Mouse (Mus musculus): ENCODE results near the gene Ror1. TPM values are rescaled to one million over a fixed set of nuclear protein-coding genes. Genes with fewer than 3 reads are reported as not detected.

Gene Ror1
- 6.7 and 10.8 TPM in 2 replicates for polyA plus RNA-seq (2011; ENCODE audit: insufficient read length, low read depth, missing spikeins)

DNA sequence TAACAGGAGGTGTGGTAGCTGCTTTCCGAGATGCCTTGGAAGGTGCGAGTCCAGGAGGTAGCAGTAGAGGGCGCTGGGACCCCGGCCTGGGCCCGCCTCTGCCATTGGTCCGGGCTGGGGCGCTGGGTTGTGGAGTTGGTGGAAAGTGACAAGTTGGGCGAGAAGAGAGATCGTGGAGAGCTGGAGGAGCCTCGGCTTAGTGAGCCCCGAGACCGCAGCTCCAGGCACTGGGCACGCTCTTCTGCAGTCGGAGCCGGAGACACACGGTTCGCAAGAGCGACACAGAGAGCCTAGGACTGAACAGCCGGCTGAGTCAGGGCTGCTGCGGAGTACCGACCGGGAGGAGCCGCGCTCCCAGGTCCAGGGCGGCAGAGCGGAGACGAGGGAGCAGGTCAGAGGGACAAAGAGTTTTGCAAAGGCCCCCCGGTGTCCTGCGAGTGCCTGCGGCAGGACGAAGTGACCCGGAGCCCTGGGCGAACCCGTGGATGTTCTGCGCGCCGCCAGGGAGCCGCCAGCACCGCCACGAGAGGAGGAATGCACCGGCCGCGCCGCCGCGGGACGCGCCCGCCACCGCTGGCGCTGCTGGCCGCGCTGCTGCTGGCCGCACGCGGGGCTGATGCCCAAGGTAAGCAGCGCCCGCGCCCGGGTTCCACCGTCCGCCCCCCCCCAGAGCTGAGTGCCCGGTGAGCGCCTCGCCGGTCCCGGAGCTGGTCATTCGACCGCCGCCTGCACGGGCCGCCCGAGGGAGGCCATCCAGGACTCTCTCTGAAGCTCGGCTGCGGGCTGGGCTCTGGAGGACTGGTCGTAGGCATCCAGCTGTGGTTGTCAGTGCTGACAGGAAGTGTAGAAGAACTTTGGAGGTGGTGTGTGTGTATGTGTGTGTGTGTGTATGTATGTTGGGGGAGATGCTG is at the start of gene Ror1:
TSS of gene Ror1 (plus strand) at position 107 of the 911 bp plus-strand sequence.
- peak within 1 kb of the TSS; percentile 67 for H3K4me3 ChIP-seq (ENCODE audit: insufficient read depth, low read length)
- H3K4me1 ChIP-seq (ENCODE audit: control insufficient read depth, insufficient read depth, low read length), result peaks cover 5% of the 10 kb centered on the region
- peak; percentile 64 for TF ChIP-seq CTCF (IDR thresholded peaks at IDR 0.05; ENCODE audit: borderline replicate concordance, insufficient read depth, low read length)
- peak; percentile 51 for TF ChIP-seq POLR2A (IDR thresholded peaks at IDR 0.05; ENCODE audit: low read depth, low read length)
- H3K27ac ChIP-seq (ENCODE audit: insufficient read depth, low read length), result peak within 1 kb of the TSS; percentile 67

DNA sequence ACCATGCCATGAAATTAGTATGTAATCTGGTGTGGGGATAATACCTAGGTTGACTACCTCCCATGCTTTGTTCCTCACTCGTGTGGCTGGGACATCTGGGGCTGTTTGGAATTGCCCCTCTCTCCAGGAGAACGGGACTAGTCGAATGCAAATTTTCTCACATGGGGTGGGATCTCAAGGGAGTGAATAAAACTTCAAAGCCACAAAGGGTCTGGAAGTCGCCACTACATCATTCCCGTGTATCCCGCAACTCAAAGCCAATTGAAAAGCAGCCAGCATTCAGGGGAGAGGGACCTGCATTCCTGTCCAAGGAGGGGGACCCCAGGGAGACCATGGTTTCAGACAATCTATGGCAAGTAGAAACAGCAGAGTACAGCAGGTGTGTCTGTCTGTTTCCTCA is 48.5 kb upstream of the Ror1 start:
- no peak overlapping the region for H3K4me3 ChIP-seq (ENCODE audit: insufficient read depth, low read length)
- TF ChIP-seq POLR2A (IDR thresholded peaks at IDR 0.05; ENCODE audit: low read depth, low read length), result no peak
- no peak for TF ChIP-seq CTCF (IDR thresholded peaks at IDR 0.05; ENCODE audit: borderline replicate concordance, insufficient read depth, low read length)
- H3K4me1 ChIP-seq (ENCODE audit: control insufficient read depth, insufficient read depth, low read length), result peaks cover 8% of the 10 kb centered on the region
- no peak overlapping the region for H3K27ac ChIP-seq (ENCODE audit: insufficient read depth, low read length)

DNA sequence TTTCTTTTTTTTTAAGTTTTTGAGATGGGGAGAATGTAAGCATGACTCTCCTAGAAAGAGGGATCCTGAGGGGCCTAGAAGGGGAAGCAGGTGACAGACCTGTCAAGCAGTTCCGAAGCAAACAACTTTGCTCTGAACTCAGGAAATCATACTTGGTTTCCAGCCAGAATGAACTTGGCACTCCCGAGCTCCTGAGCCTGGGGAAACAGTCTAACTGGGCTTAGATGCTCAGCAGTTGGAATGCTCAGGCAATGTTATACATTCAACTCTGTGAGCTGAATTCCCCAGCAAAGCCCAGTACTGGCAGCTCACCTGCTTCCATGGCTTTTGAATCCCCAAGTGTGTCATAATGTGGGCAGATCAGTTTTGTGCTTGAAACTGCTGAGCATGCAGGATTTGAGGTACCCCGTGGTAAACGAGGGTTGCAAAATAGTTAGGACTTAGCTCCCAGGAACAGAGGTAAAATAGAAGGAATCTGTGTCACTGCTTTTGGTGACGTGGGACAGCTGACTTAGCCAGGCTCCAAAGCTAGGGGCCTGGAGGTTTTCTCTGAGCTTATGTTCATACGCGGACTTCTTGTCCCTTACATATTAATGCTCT is 47.1 kb upstream of the Ror1 start:
- TF ChIP-seq CTCF (IDR thresholded peaks at IDR 0.05; ENCODE audit: borderline replicate concordance, insufficient read depth, low read length) (no peak), POLR2A (IDR thresholded peaks at IDR 0.05; ENCODE audit: low read depth, low read length) (no peak)
- Histone ChIP-seq H3K27ac (ENCODE audit: insufficient read depth, low read length) (no peak overlapping the region), H3K4me1 (ENCODE audit: control insufficient read depth, insufficient read depth, low read length) (peaks cover 8% of the 10 kb centered on the region), H3K4me3 (ENCODE audit: insufficient read depth, low read length) (no peak overlapping the region)

DNA sequence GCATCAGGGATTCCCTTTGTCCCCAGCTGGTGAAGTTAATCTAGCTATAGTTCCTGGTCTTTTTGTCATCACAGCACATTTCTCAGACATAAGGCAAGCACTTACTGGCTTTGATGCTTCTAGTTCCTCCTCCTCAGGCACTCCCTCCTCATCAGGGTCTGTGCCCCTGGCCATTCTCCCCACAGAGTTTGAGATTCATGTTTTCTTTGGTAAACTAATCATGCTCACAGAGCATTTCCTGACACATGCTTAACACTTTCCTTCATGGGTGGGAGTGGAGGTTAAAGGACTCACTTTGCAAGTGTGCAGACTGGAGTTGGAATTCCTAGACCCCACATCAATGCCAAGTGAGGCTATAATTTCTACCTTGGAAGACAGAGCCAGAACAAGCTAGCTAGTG is 43.8 kb upstream of the Ror1 start:
- H3K27ac ChIP-seq (ENCODE audit: insufficient read depth, low read length), result no peak overlapping the region
- H3K4me1 ChIP-seq (ENCODE audit: control insufficient read depth, insufficient read depth, low read length), result no peaks in the 10 kb centered on the region
- H3K4me3 ChIP-seq (ENCODE audit: insufficient read depth, low read length), result no peak overlapping the region
- TF ChIP-seq CTCF (IDR thresholded peaks at IDR 0.05; ENCODE audit: borderline replicate concordance, insufficient read depth, low read length) (no peak), POLR2A (IDR thresholded peaks at IDR 0.05; ENCODE audit: low read depth, low read length) (no peak)

DNA sequence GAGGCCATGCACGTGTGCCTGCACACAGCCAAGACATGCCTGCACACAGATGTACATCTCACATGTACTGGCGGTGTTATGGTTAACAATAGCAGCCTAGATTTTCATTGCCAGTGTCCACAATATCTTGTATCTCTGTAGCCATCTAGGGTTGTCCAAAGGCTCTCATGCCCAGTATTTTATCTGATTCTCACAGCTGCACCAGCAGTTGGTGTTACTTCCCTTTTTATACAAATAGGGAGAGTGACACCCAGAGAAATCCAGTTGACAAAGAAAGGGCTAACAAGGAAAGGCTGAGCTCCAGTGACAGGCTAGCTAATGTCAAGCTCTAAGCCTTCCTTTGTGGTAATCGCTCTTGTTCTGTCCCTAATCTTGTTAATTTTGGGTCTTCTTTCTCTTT is 43.3 kb upstream of the Ror1 start:
- H3K4me3 ChIP-seq (ENCODE audit: insufficient read depth, low read length), result no peak overlapping the region
- no peak for TF ChIP-seq CTCF (IDR thresholded peaks at IDR 0.05; ENCODE audit: borderline replicate concordance, insufficient read depth, low read length)
- TF ChIP-seq POLR2A (IDR thresholded peaks at IDR 0.05; ENCODE audit: low read depth, low read length), result no peak
- H3K4me1 ChIP-seq (ENCODE audit: control insufficient read depth, insufficient read depth, low read length), result no peaks in the 10 kb centered on the region
- no peak overlapping the region for H3K27ac ChIP-seq (ENCODE audit: insufficient read depth, low read length)

DNA sequence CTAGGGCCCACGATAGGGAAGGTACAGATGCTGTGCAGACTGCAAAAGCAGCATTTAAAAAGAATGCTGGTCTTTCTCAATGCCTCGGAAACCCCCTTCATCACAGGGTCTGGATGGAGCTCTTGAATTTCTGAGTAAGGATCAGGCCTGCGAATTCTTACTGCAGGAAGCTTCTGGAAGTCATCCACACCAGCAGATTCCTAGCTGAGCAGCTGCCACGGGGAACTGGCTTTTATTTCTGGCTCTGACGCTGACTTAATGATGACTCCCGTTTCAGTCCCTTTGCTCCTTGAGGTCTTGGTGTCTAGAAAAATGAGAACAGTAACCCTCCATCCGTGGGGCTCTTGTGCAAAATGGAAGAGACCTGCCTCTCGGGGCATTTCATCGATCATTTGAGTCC is 39.5 kb upstream of the Ror1 start:
- H3K4me1 ChIP-seq (ENCODE audit: control insufficient read depth, insufficient read depth, low read length), result no peaks in the 10 kb centered on the region
- TF ChIP-seq POLR2A (IDR thresholded peaks at IDR 0.05; ENCODE audit: low read depth, low read length) (no peak), CTCF (IDR thresholded peaks at IDR 0.05; ENCODE audit: borderline replicate concordance, insufficient read depth, low read length) (no peak)
- no peak overlapping the region for H3K4me3 ChIP-seq (ENCODE audit: insufficient read depth, low read length)
- no peak overlapping the region for H3K27ac ChIP-seq (ENCODE audit: insufficient read depth, low read length)

DNA sequence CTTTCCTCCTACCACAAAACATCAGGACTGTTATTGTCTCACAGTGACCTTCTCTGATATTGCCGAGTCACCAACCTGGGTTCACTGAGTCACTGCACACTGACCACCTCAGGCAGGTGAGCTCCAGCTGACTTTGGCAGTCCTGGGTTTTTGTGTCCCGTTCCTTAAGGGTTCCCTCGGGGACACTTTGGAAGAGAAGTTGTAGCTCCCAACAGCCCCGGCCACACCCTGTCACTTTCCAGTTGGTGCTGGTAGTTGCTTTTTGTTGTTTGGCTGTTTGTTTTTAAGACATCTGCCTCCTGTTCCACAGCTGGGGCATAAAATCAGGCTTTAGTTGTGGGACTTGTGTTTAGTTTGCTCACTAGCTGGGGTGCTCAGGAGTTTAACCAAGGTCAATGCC is 39.1 kb upstream of the Ror1 start:
- no peak overlapping the region for H3K27ac ChIP-seq (ENCODE audit: insufficient read depth, low read length)
- TF ChIP-seq POLR2A (IDR thresholded peaks at IDR 0.05; ENCODE audit: low read depth, low read length), result no peak
- no peak overlapping the region for H3K4me3 ChIP-seq (ENCODE audit: insufficient read depth, low read length)
- H3K4me1 ChIP-seq (ENCODE audit: control insufficient read depth, insufficient read depth, low read length), result no peaks in the 10 kb centered on the region

DNA sequence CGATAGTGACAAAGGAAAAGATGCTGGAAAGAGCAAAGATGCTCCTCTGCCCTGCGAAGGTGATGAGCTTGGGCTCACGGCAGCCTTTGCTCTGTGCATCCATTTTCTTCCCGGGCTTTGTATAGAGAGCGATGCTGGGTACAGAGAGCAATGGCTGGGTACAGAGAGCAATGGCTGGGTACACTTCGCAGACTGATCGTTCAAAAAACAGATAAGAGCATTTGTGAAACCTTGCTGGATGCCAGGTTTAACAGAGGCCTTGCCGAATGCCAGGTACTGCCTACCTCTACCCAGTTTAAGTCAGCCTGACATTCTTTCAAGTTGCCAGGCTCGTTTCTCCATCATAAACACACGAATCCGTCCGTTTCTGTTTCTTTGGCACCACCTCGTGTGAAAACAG is 38.2 kb upstream of the Ror1 start:
- Histone ChIP-seq H3K27ac (ENCODE audit: insufficient read depth, low read length) (no peak overlapping the region), H3K4me3 (ENCODE audit: insufficient read depth, low read length) (no peak overlapping the region), H3K4me1 (ENCODE audit: control insufficient read depth, insufficient read depth, low read length) (no peaks in the 10 kb centered on the region)
- TF ChIP-seq POLR2A (IDR thresholded peaks at IDR 0.05; ENCODE audit: low read depth, low read length) (no peak), CTCF (IDR thresholded peaks at IDR 0.05; ENCODE audit: borderline replicate concordance, insufficient read depth, low read length) (no peak)

DNA sequence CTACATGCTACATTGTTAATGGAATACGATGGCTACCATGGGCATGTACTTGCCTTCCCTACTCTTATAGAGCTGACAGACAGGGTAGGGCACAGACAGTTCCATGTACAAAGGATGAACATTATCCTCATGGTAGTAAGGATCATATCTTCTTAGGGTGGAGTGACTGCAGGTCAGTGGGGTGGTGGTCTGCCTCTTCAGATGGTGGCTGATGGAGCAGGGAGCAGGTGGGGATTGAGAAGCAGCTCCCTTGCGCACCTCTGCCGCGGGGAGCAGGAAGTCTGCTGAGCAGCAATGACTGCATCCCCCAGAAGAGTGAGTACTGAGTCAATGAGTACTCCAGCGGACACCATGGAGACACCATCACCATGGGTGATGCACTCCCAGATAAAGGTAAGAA is 37.0 kb upstream of the Ror1 start:
- Histone ChIP-seq H3K4me1 (ENCODE audit: control insufficient read depth, insufficient read depth, low read length) (no peaks in the 10 kb centered on the region), H3K27ac (ENCODE audit: insufficient read depth, low read length) (no peak overlapping the region), H3K4me3 (ENCODE audit: insufficient read depth, low read length) (no peak overlapping the region)
- TF ChIP-seq POLR2A (IDR thresholded peaks at IDR 0.05; ENCODE audit: low read depth, low read length) (no peak), CTCF (IDR thresholded peaks at IDR 0.05; ENCODE audit: borderline replicate concordance, insufficient read depth, low read length) (no peak)

DNA sequence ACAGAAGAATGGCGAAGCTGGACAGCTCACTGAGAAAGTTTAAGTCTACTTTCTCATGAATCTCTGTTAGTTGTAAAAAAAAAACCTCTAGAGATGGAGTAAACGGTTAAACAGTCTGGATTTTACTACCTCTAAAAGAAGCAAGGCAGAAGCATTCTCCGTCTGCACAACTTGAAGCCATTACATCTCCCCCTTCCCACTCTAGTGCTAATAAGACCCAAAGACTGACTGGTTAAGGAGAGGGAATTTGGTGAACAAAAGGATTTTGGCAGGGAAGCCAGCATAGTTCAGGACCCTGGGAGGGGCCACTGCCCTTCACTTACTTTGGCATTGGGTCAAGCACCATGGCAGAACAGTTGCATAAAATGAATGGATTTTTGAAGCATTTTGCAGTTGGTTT is 35.8 kb upstream of the Ror1 start:
- H3K4me1 ChIP-seq (ENCODE audit: control insufficient read depth, insufficient read depth, low read length), result no peaks in the 10 kb centered on the region
- no peak overlapping the region for H3K27ac ChIP-seq (ENCODE audit: insufficient read depth, low read length)
- H3K4me3 ChIP-seq (ENCODE audit: insufficient read depth, low read length), result no peak overlapping the region
- no peak for TF ChIP-seq POLR2A (IDR thresholded peaks at IDR 0.05; ENCODE audit: low read depth, low read length)

Data from embryonic fibroblast, embryonic 13.5 days (primary cell).